Mouse (Mus musculus): ENCODE data around the gene Adamts17.

GRCm38 (mm10) chr7:66846582-66846981 is 7.0 kb downstream of the Adamts17 start:
- TF ChIP-seq TAL1 (conservative IDR thresholded peaks at IDR 0.05; ENCODE audit: low read depth, low read length): no peak
- TF ChIP-seq CTCF (IDR thresholded peaks at IDR 0.05; ENCODE audit: low read depth, low read length): no peak
